Mouse (Mus musculus) lung, adult 2 months (tissue): ENCODE measurements around the gene Olfr1289.

ENCODE experiments used
- CTCF ChIP-seq: fragments of 200-500 bp; IDR thresholded peaks from 2 replicates; pipeline ENCODE4 v1.5.1; 2011; ENCODE audit warnings: mild to moderate bottlenecking, low read length, control low read depth; ENCODE audit not compliant: insufficient read depth
- POLR2A ChIP-seq: fragments of 200-500 bp; IDR thresholded peaks from 2 replicates; pipeline ENCODE4 v1.6.1; 2011; ENCODE audit warnings: low read depth, mild to moderate bottlenecking, control low read depth, low read length, borderline replicate concordance; ENCODE audit errors: extremely low read depth

DNA sequence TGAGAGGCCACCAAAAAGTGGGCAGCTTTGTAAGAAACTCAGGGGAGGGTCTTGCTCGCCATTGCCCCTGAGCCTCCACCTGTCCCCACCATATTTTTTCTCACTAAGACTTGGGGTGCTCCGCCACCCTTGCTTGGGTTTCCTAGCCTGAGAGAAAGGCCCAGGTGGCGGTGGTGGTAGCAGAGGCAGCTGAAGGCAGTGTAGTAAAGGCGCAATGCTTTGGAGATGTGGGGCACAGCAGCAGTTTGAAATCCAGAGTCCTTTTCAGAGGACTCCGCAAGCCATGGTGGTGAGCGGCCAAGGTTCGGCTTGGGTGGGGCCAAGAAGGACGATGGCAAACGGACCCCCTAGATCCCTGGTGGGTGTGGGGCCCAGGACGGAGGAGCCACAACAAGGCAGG is 36.8 kb downstream of the Olfr1289 start:
- TF ChIP-seq CTCF, result no peak
- TF ChIP-seq POLR2A, result no peak
